Mouse (Mus musculus) lung, adult 18-20 months (tissue): ENCODE data around the gene Serbp1.
"Not testable (repeated sequence)": the region's sequence is repeated elsewhere in the genome, so short reads cannot be mapped to it uniquely, and the experiment has no call there.

Experiments
- DNase-seq, 2 experiments: peaks; one replicate each; pipeline ENCODE4 v3.0.0; 2022; ENCODE audit warnings: mixed read lengths in 2 of 2

Gene Serbp1

GRCm38 (mm10) chr6:67237977-67238376 is at the start of gene Serbp1:
TSS of gene Serbp1 (plus strand) at chr6:67238176.
- DNase-seq, result peak; percentile 5 to 16

GRCm38 (mm10) chr6:67193591-67193990 is 44.4 kb upstream of the Serbp1 start:
- no peak for DNase-seq

- no peak for DNase-seq
Observed at GRCm38 (mm10) chr6:67194606-67195005, 43.4 kb upstream of the Serbp1 start.

GRCm38 (mm10) chr6:67195148-67195611 is 42.8 kb upstream of the Serbp1 start:
- DNase-seq, result no peak

GRCm38 (mm10) chr6:67196821-67197220 is 41.2 kb upstream of the Serbp1 start:
- no peak for DNase-seq

GRCm38 (mm10) chr6:67198085-67198484 is 39.9 kb upstream of the Serbp1 start:
- peak in 1 of 2 experiments; percentile 33 for DNase-seq

- no peak for DNase-seq
Observed at GRCm38 (mm10) chr6:67200715-67201322, 37.2 kb upstream of the Serbp1 start.

GRCm38 (mm10) chr6:67205081-67206037 is 32.6 kb upstream of the Serbp1 start:
- DNase-seq, result no peak

GRCm38 (mm10) chr6:67212362-67212761 is 25.6 kb upstream of the Serbp1 start:
- no peak for DNase-seq

GRCm38 (mm10) chr6:67213429-67214098 is 24.4 kb upstream of the Serbp1 start:
- DNase-seq, result no peak

GRCm38 (mm10) chr6:67217402-67217801 is 20.6 kb upstream of the Serbp1 start:
- peak in 1 of 2 experiments; percentile 33 for DNase-seq

GRCm38 (mm10) chr6:67217846-67218245 is 20.1 kb upstream of the Serbp1 start:
- DNase-seq, result no peak

- DNase-seq, result no peak
Observed at GRCm38 (mm10) chr6:67218566-67218965, 19.4 kb upstream of the Serbp1 start.

GRCm38 (mm10) chr6:67219931-67220330 is 18.0 kb upstream of the Serbp1 start:
- not testable (repeated sequence) for DNase-seq

GRCm38 (mm10) chr6:67220731-67221130 is 17.2 kb upstream of the Serbp1 start:
- no peak for DNase-seq

GRCm38 (mm10) chr6:67223082-67223481 is 14.9 kb upstream of the Serbp1 start:
- no peak for DNase-seq

- DNase-seq, result no peak
Observed at GRCm38 (mm10) chr6:67223499-67223898, 14.5 kb upstream of the Serbp1 start.

- no peak for DNase-seq
Observed at GRCm38 (mm10) chr6:67226286-67226685, 11.7 kb upstream of the Serbp1 start.

- DNase-seq, result peak; percentile 12 to 28
Observed at GRCm38 (mm10) chr6:67228459-67229107, 9.4 kb upstream of the Serbp1 start.

GRCm38 (mm10) chr6:67229521-67229920 is 8.5 kb upstream of the Serbp1 start:
- no peak for DNase-seq

- DNase-seq, result peak; percentile 18 to 33
Observed at GRCm38 (mm10) chr6:67229922-67230518, 8.0 kb upstream of the Serbp1 start.

GRCm38 (mm10) chr6:67230950-67231349 is 7.0 kb upstream of the Serbp1 start:
- DNase-seq, result no peak
